ENCODE assay signal across 9 mouse cellular contexts in genomic region chr9:63610841-63611366, GRCm38 (mm10). TPM values are rescaled to one million over a fixed set of nuclear protein-coding genes. Genes with fewer than 3 reads are reported as not detected.
DNase-seq lines count a peak whose midpoint lies in the region; ATAC-seq lines count a peak whose summit lies in the region.
"Had no signal": no experiment of that assay in that cellular context is flagged by ENCODE, and none has a peak within 500 bp of the region (broad histone marks: within the 10 kb centered on the region; RNA-seq: fewer than 3 reads in every experiment).

No protein-coding gene starts in this region.

- no peaks in the 10 kb centered on the region for H3K27me3 ChIP-seq in embryonic facial prominence, embryonic 15.5 days
- no peaks in the 10 kb centered on the region for H3K27me3 ChIP-seq in limb, embryonic 12.5 days
- no peaks in the 10 kb centered on the region for H3K27me3 ChIP-seq in neural tube, embryonic 11.5 days (ENCODE audit: control insufficient read depth, insufficient read depth, low read length)

- H3K36me3 ChIP-seq in embryonic facial prominence, embryonic 15.5 days: no peaks in the 10 kb centered on the region
- H3K36me3 ChIP-seq in limb, embryonic 12.5 days: no peaks in the 10 kb centered on the region
- no peaks in the 10 kb centered on the region for H3K36me3 ChIP-seq in neural tube, embryonic 11.5 days (ENCODE audit: control insufficient read depth, insufficient read depth, low read length)

- peak; percentile 27 for DNase-seq in ovary, adult 18-20 months (ENCODE audit: low spot score)
- no peak for DNase-seq in ovary, postnatal 10 days (ENCODE audit: low spot score)
- peak; percentile 22 to 44 for DNase-seq in heart, postnatal 14 days
- DNase-seq in neural tube, embryonic 11.5 days (ENCODE audit: low spot score): peak; percentile 55
- no peak for DNase-seq in layer of hippocampus, postnatal 25 days (ENCODE audit: extremely low spot score in 1 of 2, low spot score in 1 of 2)
- DNase-seq in yolk sac, embryonic 10.5 days (ENCODE audit: low spot score): no peak

- ATAC-seq in embryonic facial prominence, embryonic 15.5 days (ENCODE audit: insufficient number of reproducible peaks, low FRiP score, low TSS enrichment, low read depth): peak; percentile 66
- ATAC-seq in limb, embryonic 12.5 days (ENCODE audit: insufficient number of reproducible peaks, insufficient read depth, low FRiP score, low TSS enrichment, low read depth): peak; percentile 83
- no peak for ATAC-seq in neural tube, embryonic 11.5 days (ENCODE audit: insufficient read depth, low FRiP score, low TSS enrichment)

- intact Hi-C loops in heart, postnatal 14 days (cut with DNase I): loop anchor here (5.0 kb wide), 1 partner anchor 474 kb away; no protein-coding TSS in a partner anchor

- H3K9ac ChIP-seq in embryonic facial prominence, embryonic 15.5 days: no peak overlapping the region
- no peak overlapping the region; the same call in 1 of the 2 replicates for H3K9ac ChIP-seq in limb, embryonic 12.5 days (replicated peaks)
- no peak overlapping the region for H3K9ac ChIP-seq in neural tube, embryonic 11.5 days (ENCODE audit: low read length)

- peak overlapping the region; percentile 80 for H3K27ac ChIP-seq in embryonic facial prominence, embryonic 15.5 days (replicated peaks)
- peak overlapping the region; percentile 84 for H3K27ac ChIP-seq in limb, embryonic 12.5 days
- no peak overlapping the region for H3K27ac ChIP-seq in neural tube, embryonic 11.5 days (ENCODE audit: low read depth, low read length)

- H3K4me3 ChIP-seq in embryonic facial prominence, embryonic 15.5 days (replicated peaks): no peak overlapping the region
- no peak overlapping the region for H3K4me3 ChIP-seq in limb, embryonic 12.5 days (replicated peaks)
- H3K4me3 ChIP-seq in neural tube, embryonic 11.5 days (ENCODE audit: low read depth, low read length): no peak overlapping the region

- H3K4me2 ChIP-seq in embryonic facial prominence, embryonic 15.5 days (replicated peaks): peak overlapping the region; percentile 28; the same call in 1 of the 2 replicates
- peak overlapping the region; percentile 43 for H3K4me2 ChIP-seq in limb, embryonic 12.5 days
- no peak overlapping the region; the same call in 1 of the 2 replicates for H3K4me2 ChIP-seq in neural tube, embryonic 11.5 days (ENCODE audit: low read depth)

- peaks cover 52% of the 10 kb centered on the region for H3K4me1 ChIP-seq in embryonic facial prominence, embryonic 15.5 days
- H3K4me1 ChIP-seq in limb, embryonic 12.5 days (replicated peaks): peaks cover 67% of the 10 kb centered on the region
- peaks cover 16% of the 10 kb centered on the region for H3K4me1 ChIP-seq in neural tube, embryonic 11.5 days (ENCODE audit: control insufficient read depth, insufficient read depth, low read length)

- H3K9me3 ChIP-seq in embryonic facial prominence, embryonic 15.5 days (replicated peaks): no peaks in the 10 kb centered on the region
- H3K9me3 ChIP-seq in limb, embryonic 12.5 days: no peaks in the 10 kb centered on the region
- no peaks in the 10 kb centered on the region for H3K9me3 ChIP-seq in neural tube, embryonic 11.5 days (ENCODE audit: control insufficient read depth, low read length)

- 16% methylated on average over 13 of the region's 13 CpGs for WGBS in embryonic facial prominence, embryonic 15.5 days
- WGBS in limb, embryonic 12.5 days: 11% methylated on average over 13 of the region's 13 CpGs
- 17% methylated on average over 13 of the region's 13 CpGs for WGBS in neural tube, embryonic 11.5 days

RNA-seq across cellular contexts. Expression of gene Aagab, which starts 8.4 kb away (rescaled TPM):
- 30.3 and 33.0 TPM in 2 replicates for polyA plus RNA-seq in embryonic facial prominence, embryonic 15.5 days (2015; fragmentation: Nextera tagmentation; extraction: Ambion mirVana)
- 10 to 100 TPM; 15.2 to 18.7 TPM for total RNA-seq in heart, postnatal 14 days (2021)
- 29.5 and 30.1 TPM in 2 replicates for polyA plus RNA-seq in limb, embryonic 12.5 days (2016; fragmentation: Nextera tagmentation; extraction: Ambion mirVana)
- polyA plus RNA-seq in neural tube, embryonic 11.5 days (2014; fragmentation: Nextera tagmentation; extraction: Ambion mirVana): 51.9 and 54.3 TPM in 2 replicates
- total RNA-seq in layer of hippocampus, postnatal 25 days (2021): 10 to 100 TPM; 55.6 to 60.3 TPM

RNA-seq across cellular contexts. Expression of gene Iqch, which starts 8.6 kb away (rescaled TPM):
- polyA plus RNA-seq in embryonic facial prominence, embryonic 15.5 days (2015; fragmentation: Nextera tagmentation; extraction: Ambion mirVana): 0.21 and 0.60 TPM in 2 replicates
- not detected for total RNA-seq in heart, postnatal 14 days (2021)
- polyA plus RNA-seq in limb, embryonic 12.5 days (2016; fragmentation: Nextera tagmentation; extraction: Ambion mirVana): 0.19 and 0.34 TPM in 2 replicates
- 0.12 and 0.19 TPM in 2 replicates for polyA plus RNA-seq in neural tube, embryonic 11.5 days (2014; fragmentation: Nextera tagmentation; extraction: Ambion mirVana)
- total RNA-seq in layer of hippocampus, postnatal 25 days (2021): under 1 TPM; 0.12 to 0.25 TPM
- polyA plus RNA-seq: large intestine, adult 2 months had no signal

Comparison
In these comparisons a context has a peak if more than half of its experiments do, and no peak if none do; other contexts are left out.
1. DNase-seq: peak in ovary, adult 18-20 months (single experiment), heart, postnatal 14 days (2 of 2) and neural tube, embryonic 11.5 days (single experiment); none in ovary, postnatal 10 days (single experiment), layer of hippocampus, postnatal 25 days (0 of 2) and yolk sac, embryonic 10.5 days (single experiment).